Mouse (Mus musculus) liver, postnatal 0 days (tissue): Measurements from ENCODE around the gene Cebpg.

Experiments used
- CTCF ChIP-seq: sonication (generic); IDR thresholded peaks from 2 replicates; pipeline ENCODE4 v1.5.1; 2016; ENCODE audit warnings: antibody characterized with exemption, low read depth
- EP300 ChIP-seq: IDR thresholded peaks from 2 replicates; pipeline ENCODE4 v1.6.1; 2016; ENCODE audit warnings: antibody characterized with exemption, low read depth, mild to moderate bottlenecking

DNA sequence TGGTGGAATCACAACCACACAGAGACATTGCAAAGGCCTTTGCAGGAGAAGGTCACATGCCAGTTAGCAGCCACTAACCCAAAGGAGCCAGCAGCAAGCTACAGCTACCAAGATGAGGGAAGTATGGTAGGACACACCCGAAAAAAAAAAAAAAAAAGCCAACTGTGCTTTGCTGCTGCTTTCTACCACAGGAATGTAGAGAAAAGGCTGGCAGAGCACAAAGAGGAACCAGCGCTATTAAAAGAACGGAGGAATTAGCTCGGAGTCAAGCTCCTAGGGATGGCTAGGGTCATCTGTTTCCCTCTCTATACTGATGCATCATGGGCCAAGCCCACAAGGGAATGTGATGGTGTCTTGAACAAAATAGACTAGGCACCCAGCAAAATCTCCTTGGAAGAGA, 42.4 kb upstream of the Cebpg start:
- TF ChIP-seq EP300 (no peak), CTCF (no peak)
